In the genomic region with DNA sequence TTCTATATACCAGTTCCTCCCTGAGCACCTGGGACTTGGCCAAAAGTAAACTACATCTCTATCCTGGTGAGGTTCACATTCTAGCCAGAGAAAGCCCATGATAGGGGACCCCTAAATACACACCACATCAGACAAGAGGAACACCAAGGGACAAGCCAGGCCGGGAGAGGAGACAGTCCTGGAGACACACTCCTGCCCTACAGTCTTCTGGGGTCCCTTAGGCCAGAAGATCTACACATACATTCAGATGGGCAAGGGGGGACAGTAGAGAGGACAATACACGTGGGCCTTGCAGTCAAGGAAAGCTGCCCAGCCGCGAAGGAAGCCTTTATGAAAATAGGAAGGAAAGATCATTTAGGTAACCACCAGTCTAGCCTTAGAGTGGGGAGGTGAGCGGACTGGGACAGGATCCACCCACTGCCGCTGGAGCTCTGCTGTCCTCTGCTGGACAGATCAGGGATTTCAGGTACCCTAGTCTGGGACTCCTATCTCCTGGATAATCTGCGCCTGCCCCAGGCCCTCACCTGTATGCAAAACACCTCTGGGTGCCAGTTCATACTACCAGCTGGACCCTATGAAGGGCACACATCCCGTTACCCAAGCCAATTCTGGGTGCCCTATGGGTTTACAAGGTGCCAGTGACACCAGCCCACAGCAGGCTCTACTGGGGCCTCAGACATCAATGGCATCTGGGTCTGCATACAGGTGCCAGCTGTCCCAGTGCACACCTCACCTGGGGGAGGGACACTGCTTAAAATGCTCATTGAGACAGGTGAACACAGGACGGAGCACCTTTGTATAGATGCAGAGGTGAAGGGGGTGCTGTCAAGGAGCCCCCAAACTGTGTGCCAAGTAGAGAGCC, we compare ENCODE assay signal across 8 mouse cellular contexts. TPM values are rescaled to one million over a fixed set of nuclear protein-coding genes. Genes with fewer than 3 reads are reported as not detected.
A peak's percentile ranks its signal among the peaks of the same experiment; 100 is the strongest.
DNase-seq lines count a peak whose midpoint lies in the region; ATAC-seq and TF ChIP-seq lines count a peak whose summit lies in the region.

No protein-coding gene starts in this region.

- H3K9ac ChIP-seq in CH12.LX (ENCODE audit: insufficient read depth, low read depth): no peak overlapping the region
- no peak overlapping the region for H3K9ac ChIP-seq in forebrain, embryonic 11.5 days (ENCODE audit: low read length)

- no peak overlapping the region for H3K4me3 ChIP-seq in CH12.LX (replicated peaks in 1 of 3; ENCODE audit: low read depth in 2 of 3, low read length in 2 of 3, poor library complexity in 1 of 3)
- no peak overlapping the region for H3K4me3 ChIP-seq in forebrain, embryonic 11.5 days (ENCODE audit: low read depth, low read length)
- H3K4me3 ChIP-seq in olfactory bulb, adult 2 months (ENCODE audit: insufficient read depth, low read depth, low read length): no peak overlapping the region
- H3K4me3 ChIP-seq in thymus, adult 2 months (ENCODE audit: control insufficient read depth, insufficient read depth, low read length): no peak overlapping the region

- intact Hi-C loops in heart, postnatal 14 days (cut with DNase I): loop anchor here (1.0 to 5.0 kb wide), 3 partner anchors 126 to 306 kb away; no protein-coding TSS in a partner anchor

- H3K27me3 ChIP-seq in CH12.LX (replicated peaks): peaks cover 32% of the 10 kb centered on the region
- no peaks in the 10 kb centered on the region for H3K27me3 ChIP-seq in forebrain, embryonic 11.5 days (ENCODE audit: control insufficient read depth, insufficient read depth, low read length)
- no peaks in the 10 kb centered on the region for H3K27me3 ChIP-seq in thymus, adult 2 months (ENCODE audit: control insufficient read depth, insufficient read depth, low read length)

- peak; percentile 91 to 99 for TF ChIP-seq CTCF in CH12.LX (conservative IDR thresholded peaks at IDR 0.05 in 1 of 2, IDR thresholded peaks at IDR 0.05 in 1 of 2; ENCODE audit: low read depth in 2 of 2, low read length in 2 of 2)
- peak; percentile 96 for TF ChIP-seq CTCF in olfactory bulb, adult 2 months (IDR thresholded peaks at IDR 0.05; ENCODE audit: insufficient read depth, low read depth, low read length)
- TF ChIP-seq CTCF in thymus, adult 2 months (IDR thresholded peaks at IDR 0.05; ENCODE audit: borderline replicate concordance, control insufficient read depth, extremely low read depth, insufficient read depth, low read length, poor library complexity): peak; percentile 84; the same call in 1 of the 2 replicates

- H3K79me2 ChIP-seq in CH12.LX (replicated peaks; ENCODE audit: control insufficient read depth, extremely low read depth, insufficient read depth, poor library complexity, severe bottlenecking): no peaks in the 10 kb centered on the region

- peak; percentile 81 for ATAC-seq in forebrain, embryonic 11.5 days (replicated peaks; ENCODE audit: low FRiP score)

- dilution Hi-C loops in CH12.LX (cut with MboI; ENCODE audit: extremely low pct_ligation_motif_present, extremely low pct_unique_long_range_greater_than_20kb, low sequenced_read_pairs): no loop called here

- TF ChIP-seq POLR2A in CH12.LX (IDR thresholded peaks at IDR 0.05; ENCODE audit: low read depth, low read length): no peak
- TF ChIP-seq POLR2A in olfactory bulb, adult 2 months (IDR thresholded peaks at IDR 0.05; ENCODE audit: insufficient read depth, low read depth, low read length): no peak
- no peak for TF ChIP-seq POLR2A in thymus, adult 2 months (IDR thresholded peaks at IDR 0.05; ENCODE audit: control insufficient read depth, extremely low read depth, insufficient read depth, low read length, poor library complexity)

- DNase-seq in CH12.LX (ENCODE audit: extremely low read depth): peak; percentile 53
- peak; percentile 51 for DNase-seq in c-Kit-positive CD71-negative TER-119-negative erythroid progenitor cells, embryonic 14.5 days (ENCODE audit: low read depth)
- DNase-seq in forebrain, embryonic 11.5 days (ENCODE audit: low spot score): peak; percentile 89
- peak; percentile 86 to 92 for DNase-seq in heart, postnatal 14 days
- DNase-seq in kidney, postnatal 4 days: peak; percentile 92
- peak; percentile 78 to 83 for DNase-seq in lung, adult 18-20 months
- peak; percentile 77 for DNase-seq in thymus, adult 2 months

- TF ChIP-seq RAD21 in CH12.LX (IDR thresholded peaks at IDR 0.05; ENCODE audit: low read depth, low read length): peak; percentile 94

- H3K4me1 ChIP-seq in CH12.LX (ENCODE audit: control insufficient read depth in 1 of 2, insufficient read depth in 2 of 2): no peaks in the 10 kb centered on the region
- H3K4me1 ChIP-seq in forebrain, embryonic 11.5 days (replicated peaks; ENCODE audit: control insufficient read depth, insufficient read depth, low read length): peaks cover 2% of the 10 kb centered on the region; the same call in 1 of the 2 replicates
- peaks cover 3% of the 10 kb centered on the region; the same call in 1 of the 2 replicates for H3K4me1 ChIP-seq in olfactory bulb, adult 2 months (ENCODE audit: control insufficient read depth, insufficient read depth, low read length)
- H3K4me1 ChIP-seq in thymus, adult 2 months (replicated peaks; ENCODE audit: control insufficient read depth, insufficient read depth, low read length): no peaks in the 10 kb centered on the region

- no peak overlapping the region for H3K4me2 ChIP-seq in CH12.LX (ENCODE audit: insufficient read depth, low read depth, poor library complexity, severe bottlenecking)
- H3K4me2 ChIP-seq in forebrain, embryonic 11.5 days (ENCODE audit: low read depth, low read length, severe bottlenecking): no peak overlapping the region

- in situ Hi-C loops in CH12.LX (cut with MboI; ENCODE audit: low pct_ligation_motif_present, low pct_unique_long_range_greater_than_20kb, low sequenced_read_pairs): loop anchor here (5.0 kb wide), 1 partner anchor 306 kb away; a partner anchor contains a TSS

- H3K9me3 ChIP-seq in CH12.LX (replicated peaks; ENCODE audit: low read length): peaks cover 4% of the 10 kb centered on the region
- H3K9me3 ChIP-seq in forebrain, embryonic 11.5 days (ENCODE audit: control insufficient read depth, low read length): no peaks in the 10 kb centered on the region

- no peak overlapping the region for H3K27ac ChIP-seq in CH12.LX (ENCODE audit: insufficient read depth, low read depth)
- no peak overlapping the region for H3K27ac ChIP-seq in forebrain, embryonic 11.5 days (ENCODE audit: low read depth, low read length)
- H3K27ac ChIP-seq in olfactory bulb, adult 2 months (ENCODE audit: insufficient read depth, low read depth, low read length): no peak overlapping the region
- H3K27ac ChIP-seq in thymus, adult 2 months (ENCODE audit: control insufficient read depth, insufficient read depth, low read length): no peak overlapping the region

- 13% methylated on average over 9 of the region's 9 CpGs for WGBS in forebrain, embryonic 11.5 days
- WGBS in olfactory bulb, adult 2 months: 13% methylated on average over 9 of the region's 9 CpGs
- WGBS in thymus, adult 2 months: 24% methylated on average over 9 of the region's 9 CpGs

- H3K36me3 ChIP-seq in CH12.LX (replicated peaks in 1 of 2; ENCODE audit: control insufficient read depth in 1 of 2, insufficient read depth in 1 of 2, low read length in 1 of 2): no peaks in the 10 kb centered on the region
- H3K36me3 ChIP-seq in forebrain, embryonic 11.5 days (ENCODE audit: control insufficient read depth, insufficient read depth, low read length): no peaks in the 10 kb centered on the region
- no peaks in the 10 kb centered on the region for H3K36me3 ChIP-seq in thymus, adult 2 months (ENCODE audit: control insufficient read depth, insufficient read depth, low read length)

- TF ChIP-seq EP300 in CH12.LX (IDR thresholded peaks at IDR 0.05; ENCODE audit: low read length): no peak

TF ChIP-seq in CH12.LX, 34 proteins besides CTCF, POLR2A, EP300 and RAD21 (continues in another document):
- TF ChIP-seq NRF1 (IDR thresholded peaks at IDR 0.05; ENCODE audit: low read depth, low read length): no peak
- TF ChIP-seq MAFK (IDR thresholded peaks at IDR 0.05; ENCODE audit: insufficient replicate concordance, low read length): no peak
- TF ChIP-seq NELFE (IDR thresholded peaks at IDR 0.05; ENCODE audit: low read depth, low read length): peak; percentile 45; the same call in 1 of the 2 replicates
- no peak for TF ChIP-seq MEF2A (IDR thresholded peaks at IDR 0.05; ENCODE audit: borderline replicate concordance, low read depth, low read length)
- peak; percentile 95 for TF ChIP-seq SMC3 (IDR thresholded peaks at IDR 0.05; ENCODE audit: low read depth, low read length)
- no peak for TF ChIP-seq USF2 (conservative IDR thresholded peaks at IDR 0.05; ENCODE audit: low read depth, low read length)
- no peak for TF ChIP-seq BHLHE40 (IDR thresholded peaks at IDR 0.05; ENCODE audit: low read depth, low read length)
- TF ChIP-seq ETS1 (conservative IDR thresholded peaks at IDR 0.05; ENCODE audit: low read depth, low read length): no peak
- TF ChIP-seq ZC3H11A (IDR thresholded peaks at IDR 0.05; ENCODE audit: low read depth, low read length): peak; percentile 77

RNA-seq across cellular contexts. Expression of a gene that starts 35.2 kb away (rescaled TPM):
- total RNA-seq in CH12.LX (2012; rRNA removed): not detected in 2 replicates
- not detected in 2 replicates for total RNA-seq in CH12.LX (2014; rRNA removed)
- polyA plus RNA-seq in CH12.LX (2012; ENCODE audit: insufficient read length, low read depth): not detected in 2 replicates
- polyA plus RNA-seq in forebrain, embryonic 11.5 days (2014; fragmentation: Nextera tagmentation; extraction: Ambion mirVana): 0.21 TPM in 1 of 2 replicates, not detected in the other
- total RNA-seq in heart, postnatal 14 days (2021): under 1 TPM in 1 of 2 experiments, not detected in 1; 0.43 TPM
- polyA plus RNA-seq in olfactory bulb, adult 2 months (2012; ENCODE audit: insufficient read depth, insufficient read length, low replicate concordance, missing spikeins): not detected in 2 replicates
- polyA plus RNA-seq in thymus, adult 2 months (2012; rRNA removed): 1.9 and 2.5 TPM in 2 replicates

RNA-seq across cellular contexts. Expression of a gene that starts 40.7 kb away (rescaled TPM):
- total RNA-seq in CH12.LX (2012; rRNA removed) (6.9 and 7.3 TPM in 2 replicates), CH12.LX (2014; rRNA removed) (3.7 TPM in 2 replicates)
- 7.2 and 7.9 TPM in 2 replicates for polyA plus RNA-seq in CH12.LX (2012; ENCODE audit: insufficient read length, low read depth)
- 2.4 and 2.8 TPM in 2 replicates for polyA plus RNA-seq in forebrain, embryonic 11.5 days (2014; fragmentation: Nextera tagmentation; extraction: Ambion mirVana)
- total RNA-seq in heart, postnatal 14 days (2021): 1 to 10 TPM; 6.0 to 6.2 TPM
- not detected in 2 replicates for polyA plus RNA-seq in olfactory bulb, adult 2 months (2012; ENCODE audit: insufficient read depth, insufficient read length, low replicate concordance, missing spikeins)
- 38.4 and 49.2 TPM in 2 replicates for polyA plus RNA-seq in thymus, adult 2 months (2012; rRNA removed)

RNA-seq across cellular contexts. Expression of a gene that starts 57.5 kb away (rescaled TPM):
- total RNA-seq in CH12.LX (2012; rRNA removed) (not detected in 2 replicates), CH12.LX (2014; rRNA removed) (not detected in 2 replicates)
- polyA plus RNA-seq in CH12.LX (2012; ENCODE audit: insufficient read length, low read depth): not detected in 2 replicates
- 0.20 and 0.25 TPM in 2 replicates for polyA plus RNA-seq in forebrain, embryonic 11.5 days (2014; fragmentation: Nextera tagmentation; extraction: Ambion mirVana)
- 1 to 10 TPM; 4.8 to 7.1 TPM for total RNA-seq in heart, postnatal 14 days (2021)
- not detected in 2 replicates for polyA plus RNA-seq in olfactory bulb, adult 2 months (2012; ENCODE audit: insufficient read depth, insufficient read length, low replicate concordance, missing spikeins)
- polyA plus RNA-seq in thymus, adult 2 months (2012; rRNA removed): 6.5 and 10.3 TPM in 2 replicates
